Mouse (Mus musculus) ES-E14 (cell line): Measurements from ENCODE around the gene Tmed8.

Experiments
- HCFC1 ChIP-seq: IDR thresholded peaks from 2 replicates; pipeline ENCODE4 v1.6.1; 2012; ENCODE audit warnings: low read length, inconsistent platforms, borderline replicate concordance; ENCODE audit not compliant: insufficient read depth
- ZNF384 ChIP-seq: IDR thresholded peaks from 2 replicates; pipeline ENCODE4 v1.6.1; 2012; ENCODE audit warnings: low read depth, low read length, inconsistent platforms

DNA sequence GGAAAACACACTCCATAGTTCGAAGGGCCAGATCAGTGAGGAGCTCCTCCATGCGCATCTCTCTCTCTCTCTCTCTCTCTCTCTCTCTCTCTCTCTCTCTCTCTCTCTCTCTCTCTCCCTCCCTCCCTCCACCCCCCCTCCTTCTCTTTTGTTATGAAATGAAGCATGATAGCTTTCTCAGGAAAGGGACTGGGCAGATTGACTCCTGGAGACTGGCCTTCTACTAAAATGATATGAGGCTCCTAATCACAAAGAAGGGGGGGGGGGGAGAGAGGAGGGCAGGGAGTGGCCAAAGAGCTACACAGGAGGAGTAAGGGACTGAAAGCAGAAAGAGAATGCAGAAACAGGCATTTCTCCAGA is 61.9 kb downstream of the Tmed8 start:
- TF ChIP-seq ZNF384 (no peak), HCFC1 (no peak)
